Mouse (Mus musculus) CH12.LX (cell line): ENCODE data around the gene Zscan5b.
A peak's percentile ranks its signal among the peaks of the same experiment; 100 is the strongest.

Source experiments
- CHD1 ChIP-seq: IDR thresholded peaks from 2 replicates; pipeline ENCODE4 v1.6.1; 2012; ENCODE audit warnings: low read depth, low read length, improper control_type of control experiment, inconsistent platforms
- CTCF ChIP-seq, 2 experiments: IDR thresholded peaks in 1 of 2; conservative IDR thresholded peaks in 1 of 2; 2 replicates each; pipeline ENCODE4 v1.5.1; 2011 to 2012; ENCODE audit warnings: low read depth in 2 of 2, low read length in 2 of 2, improper control_type of control experiment in 1 of 2, inconsistent platforms in 1 of 2, mild to moderate bottlenecking in 1 of 2, moderate library complexity in 1 of 2
- E2F4 ChIP-seq: IDR thresholded peaks from 2 replicates; pipeline ENCODE4 v1.6.1; 2011; ENCODE audit warnings: low read depth, low read length, improper control_type of control experiment; ENCODE audit not compliant: insufficient replicate concordance
- ELF1 ChIP-seq: IDR thresholded peaks from 2 replicates; pipeline ENCODE4 v1.6.1; 2014; ENCODE audit warnings: low read depth, mild to moderate bottlenecking, inconsistent platforms, low read length, improper control_type of control experiment
- EP300 ChIP-seq: IDR thresholded peaks from 2 replicates; pipeline ENCODE4 v1.6.1; 2011; ENCODE audit warnings: low read length, improper control_type of control experiment
- ETS1 ChIP-seq: conservative IDR thresholded peaks from 2 replicates; pipeline ENCODE4 v1.6.1; 2012; ENCODE audit warnings: low read depth, mild to moderate bottlenecking, inconsistent platforms, low read length, improper control_type of control experiment, moderate library complexity
- HCFC1 ChIP-seq: IDR thresholded peaks from 2 replicates; pipeline ENCODE4 v1.6.1; 2012; ENCODE audit warnings: low read depth, mild to moderate bottlenecking, inconsistent platforms, low read length, improper control_type of control experiment
- JUND ChIP-seq: conservative IDR thresholded peaks from 2 replicates; pipeline ENCODE4 v1.6.1; 2011; ENCODE audit warnings: low read depth, low read length, improper control_type of control experiment
- KAT2A ChIP-seq: IDR thresholded peaks from 2 replicates; pipeline ENCODE4 v1.6.1; 2012; ENCODE audit warnings: low read length, improper control_type of control experiment, inconsistent platforms; ENCODE audit not compliant: insufficient replicate concordance
- MAX ChIP-seq: IDR thresholded peaks from 2 replicates; pipeline ENCODE4 v1.6.1; 2011; ENCODE audit warnings: low read length, improper control_type of control experiment
- POLR2A ChIP-seq: IDR thresholded peaks from 2 replicates; pipeline ENCODE4 v1.6.1; 2011; ENCODE audit warnings: low read depth, mild to moderate bottlenecking, improper control_type of control experiment, low read length
- SMC3 ChIP-seq: IDR thresholded peaks from 2 replicates; pipeline ENCODE4 v1.6.1; 2011; ENCODE audit warnings: low read depth, low read length, improper control_type of control experiment
- UBTF ChIP-seq: IDR thresholded peaks from 2 replicates; pipeline ENCODE4 v1.6.1; 2012; ENCODE audit warnings: low read depth, mild to moderate bottlenecking, inconsistent platforms, low read length, improper control_type of control experiment, moderate library complexity
- ZNF384 ChIP-seq: IDR thresholded peaks from 2 replicates; pipeline ENCODE4 v1.6.1; 2012; ENCODE audit warnings: low read depth, low read length, improper control_type of control experiment, inconsistent platforms

- TF ChIP-seq CHD1 (no peak), ETS1 (no peak), POLR2A (no peak), CTCF (conservative IDR thresholded peaks at IDR 0.05 in 1 of 2, IDR thresholded peaks at IDR 0.05 in 1 of 2; ENCODE audit: low read depth in 2 of 2, low read length in 2 of 2) (peak in 1 of 2 experiments; percentile 39; a peak in 2 of 4 replicates), EP300 (no peak), HCFC1 (no peak), JUND (no peak), MAX (no peak), ELF1 (no peak), ZNF384 (no peak), E2F4 (no peak), SMC3 (no peak), UBTF (no peak), KAT2A (no peak)
Observed at GRCm38 (mm10) chr7:6262120-6262519, 40.0 kb downstream of the Zscan5b start.
